20 mouse cellular contexts compared by ENCODE assay signal in the genomic region with DNA sequence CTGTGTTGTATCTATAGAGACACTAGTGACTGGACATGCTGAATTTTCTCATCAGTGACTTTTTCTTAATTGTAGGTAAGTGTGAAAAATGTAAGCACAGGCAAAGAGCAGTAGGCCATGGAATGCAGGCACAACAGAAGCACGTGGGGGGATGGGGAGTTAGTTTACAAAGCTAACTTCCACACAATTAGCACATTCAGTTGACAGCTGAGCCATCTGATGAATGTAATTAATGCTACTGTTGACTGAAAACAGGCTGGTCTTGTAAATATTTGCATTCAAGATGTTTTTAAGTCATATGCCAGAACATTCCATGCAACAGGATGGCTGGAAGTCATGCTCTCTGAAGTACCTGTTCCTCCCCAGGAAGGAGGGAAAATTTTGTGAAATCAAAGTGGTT.
"Had no signal": no experiment of that assay in that cellular context is flagged by ENCODE, and none has a peak within 500 bp of the region (broad histone marks: within the 10 kb centered on the region; RNA-seq: fewer than 3 reads in every experiment).

No protein-coding gene starts in this region.

- H3K27ac ChIP-seq: midbrain, embryonic 10.5 days; midbrain, embryonic 12.5 days; neural tube, embryonic 15.5 days; stomach, embryonic 15.5 days; stomach, postnatal 0 days had no signal

- H3K4me2 ChIP-seq: lung, embryonic 14.5 days; midbrain, embryonic 12.5 days; neural tube, embryonic 13.5 days; neural tube, embryonic 15.5 days; stomach, embryonic 15.5 days had no signal

- H3K4me3 ChIP-seq: midbrain, embryonic 10.5 days; midbrain, embryonic 12.5 days; myocyte; neural tube, embryonic 13.5 days; neural tube, embryonic 15.5 days; stomach, embryonic 15.5 days had no signal

- H3K9me3 ChIP-seq: midbrain, embryonic 12.5 days; neural tube, embryonic 13.5 days; neural tube, embryonic 15.5 days; stomach, embryonic 15.5 days had no signal

- DNase-seq: lung, adult 18-20 months; lung, embryonic 14.5 days; lung, postnatal 10 days; lung, postnatal 4 days; midbrain, embryonic 14.5 days; retina, postnatal 1 day; right cerebral cortex, adult 18-20 months; right cerebral cortex, postnatal 25 days; right cerebral cortex, postnatal 4 days; thymus, adult 2 months; thymus, postnatal 25 days; thymus, postnatal 4 days had no signal

- H3K27me3 ChIP-seq: midbrain, embryonic 12.5 days; neural tube, embryonic 15.5 days; stomach, embryonic 15.5 days had no signal

- H3K9ac ChIP-seq: lung, embryonic 14.5 days; midbrain, embryonic 12.5 days; neural tube, embryonic 13.5 days; neural tube, embryonic 15.5 days; stomach, embryonic 15.5 days had no signal

- ATAC-seq: midbrain, embryonic 16.5 days had no signal

- H3K4me1 ChIP-seq: stomach, embryonic 15.5 days had no signal
